Mouse (Mus musculus) MEL (cell line): ENCODE measurements around the gene Kiss1r. TPM values are rescaled to one million over a fixed set of nuclear protein-coding genes. Genes with fewer than 3 reads are reported as not detected.

Experiments
- DNase-seq: peaks from one replicate; pipeline ENCODE4 v3.0.0; 2011; ENCODE audit warnings: low read depth, low spot score
- H3K27ac ChIP-seq: 2 replicates; pipeline ENCODE4 v1.5.1; 2012; ENCODE audit warnings: low read depth, mild to moderate bottlenecking, control low read depth, low read length, moderate library complexity; ENCODE audit not compliant: control insufficient read depth
- H3K27me3 ChIP-seq, 2 experiments: fragments of 150-350 bp in 1 of 2; sonication (generic) in 1 of 2; 2 replicates each; pipeline ENCODE4 v1.6.1; 2012; ENCODE audit warnings: low read length in 2 of 2, mild to moderate bottlenecking in 2 of 2, improper control_type of control experiment in 1 of 2, moderate library complexity in 1 of 2; ENCODE audit not compliant: insufficient read depth in 2 of 2, control insufficient read depth in 1 of 2
- H3K36me3 ChIP-seq, 2 experiments: 2 replicates each; pipeline ENCODE4 v1.6.1; 2012 to 2014; ENCODE audit warnings: low read length in 2 of 2, improper control_type of control experiment in 1 of 2, inconsistent platforms in 1 of 2, mild to moderate bottlenecking in 1 of 2; ENCODE audit not compliant: insufficient read depth in 2 of 2, control insufficient read depth in 1 of 2
- H3K4me1 ChIP-seq, 2 experiments: fragments of 150-350 bp in 1 of 2; sonication (generic) in 1 of 2; 2 replicates each; pipeline ENCODE4 v1.6.1; 2012; ENCODE audit warnings: low read length in 2 of 2, improper control_type of control experiment in 1 of 2, mild to moderate bottlenecking in 1 of 2; ENCODE audit not compliant: insufficient read depth in 2 of 2, control insufficient read depth in 1 of 2
- H3K4me3 ChIP-seq, 2 experiments: fragments of 150-350 bp in 1 of 2; sonication (generic) in 1 of 2; 2 replicates each; pipeline ENCODE4 v1.5.1; 2012; ENCODE audit warnings: low read depth in 2 of 2, low read length in 2 of 2, mild to moderate bottlenecking in 2 of 2, moderate library complexity in 2 of 2, control low read depth in 1 of 2, improper control_type of control experiment in 1 of 2; ENCODE audit not compliant: control insufficient read depth in 1 of 2, insufficient read depth in 1 of 2
- H3K79me2 ChIP-seq: 2 replicates; pipeline ENCODE4 v1.6.1; 2012; ENCODE audit warnings: mild to moderate bottlenecking, low read length, moderate library complexity; ENCODE audit not compliant: control insufficient read depth, poor library complexity, insufficient read depth
- H3K9ac ChIP-seq: 2 replicates; pipeline ENCODE4 v1.6.1; 2012; ENCODE audit warnings: low read depth, mild to moderate bottlenecking, control low read depth, low read length, moderate library complexity; ENCODE audit not compliant: control insufficient read depth, poor library complexity, severe bottlenecking
- H3K9me3 ChIP-seq: fragments of 150-350 bp; sonication (generic); replicated peaks from 2 replicates; pipeline ENCODE4 v1.6.1; 2012; ENCODE audit warnings: mild to moderate bottlenecking, low read length, improper control_type of control experiment, moderate library complexity; ENCODE audit not compliant: insufficient read depth
- ELF1 ChIP-seq: IDR thresholded peaks from 2 replicates; pipeline ENCODE4 v1.6.1; 2014; ENCODE audit warnings: low read depth, mild to moderate bottlenecking, inconsistent platforms, low read length, improper control_type of control experiment, moderate library complexity
- HCFC1 ChIP-seq: IDR thresholded peaks from 2 replicates; pipeline ENCODE4 v1.6.1; 2012; ENCODE audit warnings: low read depth, mild to moderate bottlenecking, inconsistent platforms, low read length, improper control_type of control experiment, moderate library complexity
- MXI1 ChIP-seq: IDR thresholded peaks from 2 replicates; pipeline ENCODE4 v1.6.1; 2011; ENCODE audit warnings: mild to moderate bottlenecking, low read depth, low read length, improper control_type of control experiment
- NELFE ChIP-seq: IDR thresholded peaks from 2 replicates; pipeline ENCODE4 v1.6.1; 2011; ENCODE audit warnings: low read depth, low read length, improper control_type of control experiment
- POLR2A ChIP-seq, 2 experiments: IDR thresholded peaks; 2 replicates each; pipeline ENCODE4 v1.6.1; 2011 to 2012; ENCODE audit warnings: low read length in 2 of 2, mild to moderate bottlenecking in 2 of 2, control low read depth in 1 of 2, improper control_type of control experiment in 1 of 2, low read depth in 1 of 2, moderate library complexity in 1 of 2; ENCODE audit not compliant: control insufficient read depth in 1 of 2, insufficient read depth in 1 of 2, poor library complexity in 1 of 2
- POLR2AphosphoS2 ChIP-seq: IDR thresholded peaks from 2 replicates; pipeline ENCODE4 v1.6.1; 2011; ENCODE audit warnings: low read length, improper control_type of control experiment
- SIN3A ChIP-seq: IDR thresholded peaks from 2 replicates; pipeline ENCODE4 v1.6.1; 2012; ENCODE audit warnings: low read length, improper control_type of control experiment, inconsistent platforms
- TCF12 ChIP-seq: IDR thresholded peaks from 2 replicates; pipeline ENCODE4 v1.6.1; 2014; ENCODE audit warnings: low read depth, mild to moderate bottlenecking, inconsistent platforms, low read length, improper control_type of control experiment, moderate library complexity
- USF1 ChIP-seq: IDR thresholded peaks from 2 replicates; pipeline ENCODE4 v1.6.1; 2014; ENCODE audit warnings: low read depth, mild to moderate bottlenecking, inconsistent platforms, low read length, improper control_type of control experiment, moderate library complexity
- ZC3H11A ChIP-seq: IDR thresholded peaks from 2 replicates; pipeline ENCODE4 v1.6.1; 2012; ENCODE audit warnings: low read depth, mild to moderate bottlenecking, inconsistent platforms, low read length, improper control_type of control experiment
- polyA plus RNA-seq, 2 experiments: library from polyadenylated mRNA; stranded (reverse) in 1 of 2; unstranded in 1 of 2; fragments of >175 nt in 1 of 2; fragments of >200 nt in 1 of 2; gene quantifications; 2 replicates each; pipeline versions ENCODE4 v1.2.1 to v1.2.4; 2012; ENCODE audit warnings: low replicate concordance in 2 of 2, low read depth in 1 of 2; ENCODE audit not compliant: insufficient read length in 2 of 2, insufficient read depth in 1 of 2, missing spikeins in 1 of 2
- total RNA-seq: library from RNA; depleted of rRNA; stranded (reverse); fragments of 300-350 nt; gene quantifications from 2 replicates; pipeline ENCODE4 v1.2.3, GENCODE M21; 2012

Kiss1r gene
- total and polyA plus RNA-seq, 3 experiments = 9.1 to 23.5 TPM; not detected in 1

DNA sequence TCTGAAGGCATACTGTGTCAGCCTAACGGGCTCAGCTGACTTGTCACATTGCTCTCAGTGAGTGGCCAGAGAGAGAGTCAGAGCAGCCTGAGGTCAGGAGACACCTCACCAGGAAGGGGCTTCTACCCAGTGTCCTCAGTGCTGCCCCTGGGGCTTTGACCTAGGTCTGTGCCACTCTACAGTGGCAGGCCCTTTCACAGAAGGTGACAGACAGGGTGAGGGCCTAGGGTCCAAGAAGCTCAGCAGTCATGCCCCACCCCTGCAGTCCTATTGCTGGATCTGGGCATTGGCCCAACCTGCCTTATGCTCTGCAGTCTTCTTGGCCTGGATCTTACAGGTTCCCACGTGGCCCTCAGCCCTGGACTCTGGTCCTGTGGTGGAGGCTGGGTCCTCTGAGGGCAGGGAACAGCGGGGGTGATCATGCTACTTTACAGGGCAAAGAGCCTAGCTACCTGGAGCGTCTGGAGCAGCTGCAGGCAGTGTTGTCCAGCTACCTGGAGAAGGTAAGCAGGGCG is 50.2 kb downstream of the Kiss1r start:
- peaks cover 0 to 2% of the 10 kb centered on the region in 2 experiments; a peak in 1 of 4 replicates for H3K36me3 ChIP-seq
- H3K4me1 ChIP-seq = no peaks in the 10 kb centered on the region
- no peaks in the 10 kb centered on the region for H3K27me3 ChIP-seq
- H3K4me3 ChIP-seq = no peak overlapping the region
- DNase-seq = no peak
- no peaks in the 10 kb centered on the region; the same call in 1 of the 2 replicates for H3K79me2 ChIP-seq
- no peak overlapping the region for H3K27ac ChIP-seq
- TF ChIP-seq HCFC1 (no peak), POLR2A (IDR thresholded peaks at IDR 0.05; ENCODE audit: control insufficient read depth in 1 of 2, insufficient read depth in 1 of 2, low read depth in 1 of 2, low read length in 2 of 2, poor library complexity in 1 of 2) (0 out of 4 replicates have a peak, but pooled peaks of 1 of the 2 experiments have one; percentile 29)
- H3K9ac ChIP-seq = no peak overlapping the region
- no peaks in the 10 kb centered on the region for H3K9me3 ChIP-seq

DNA sequence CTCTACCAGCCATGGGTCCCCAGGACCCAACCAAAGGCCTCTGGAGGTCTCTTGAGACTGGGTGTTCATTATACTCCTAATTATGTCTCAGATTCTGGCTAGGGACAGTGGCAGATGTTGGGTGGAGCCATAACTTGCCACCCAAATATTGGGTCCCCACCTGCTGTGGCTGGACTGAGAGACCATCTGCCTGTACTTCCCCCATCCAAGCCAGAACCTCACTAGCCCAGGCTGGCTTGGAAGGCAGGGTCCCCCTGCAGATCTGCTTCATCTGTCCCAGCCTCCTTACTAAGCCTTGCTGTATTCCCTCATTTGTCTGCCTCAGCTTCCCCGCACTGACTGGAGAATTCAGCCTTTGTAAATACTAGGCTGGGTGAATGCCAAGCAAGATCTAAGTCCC is 51.4 kb downstream of the Kiss1r start:
- Histone ChIP-seq H3K4me3 (no peak overlapping the region), H3K9ac (no peak overlapping the region), H3K79me2 (no peaks in the 10 kb centered on the region), H3K27me3 (no peaks in the 10 kb centered on the region), H3K4me1 (no peaks in the 10 kb centered on the region), H3K9me3 (no peaks in the 10 kb centered on the region)
- DNase-seq = no peak
- TF ChIP-seq MXI1 (no peak), ZC3H11A (no peak), NELFE (no peak), USF1 (no peak), SIN3A (no peak)
- TF ChIP-seq, all 39 proteins: peak for 0
- H3K27ac ChIP-seq = no peak overlapping the region
- H3K36me3 ChIP-seq = no peaks in the 10 kb centered on the region; a peak in 1 of 4 replicates

DNA sequence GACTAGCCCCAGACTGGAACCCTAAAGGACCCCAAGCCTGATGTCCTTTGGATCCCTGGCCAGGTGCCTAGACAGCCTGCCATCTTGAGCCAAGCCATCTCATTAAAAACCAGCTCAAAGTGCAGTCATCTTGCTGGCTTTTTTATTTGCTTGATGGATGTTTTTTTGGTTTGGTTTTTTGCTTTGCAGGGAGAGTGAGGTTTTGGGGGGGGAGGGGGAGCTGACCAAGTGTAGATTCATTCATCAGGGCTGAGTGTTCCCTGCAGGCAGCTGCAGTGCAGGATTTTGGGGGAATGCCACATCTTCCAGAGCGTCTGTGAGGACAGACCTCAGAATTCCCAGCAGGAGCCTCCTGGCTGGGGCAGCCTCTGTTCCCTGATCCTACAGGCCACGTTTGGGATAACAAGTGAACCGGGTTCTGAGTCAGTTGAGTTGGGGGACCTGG is 52.4 kb downstream of the Kiss1r start:
- H3K9me3 ChIP-seq = no peaks in the 10 kb centered on the region
- H3K9ac ChIP-seq = no peak overlapping the region
- DNase-seq = no peak
- H3K27ac ChIP-seq = no peak overlapping the region
- no peaks in the 10 kb centered on the region; a peak in 1 of 4 replicates for H3K36me3 ChIP-seq
- TF ChIP-seq TCF12 (no peak), ELF1 (no peak), POLR2AphosphoS2 (no peak), POLR2A (IDR thresholded peaks at IDR 0.05; ENCODE audit: control insufficient read depth in 1 of 2, insufficient read depth in 1 of 2, low read depth in 1 of 2, low read length in 2 of 2, poor library complexity in 1 of 2) (peak in 1 of 2 experiments; percentile 18; a peak in 1 of 4 replicates)
- H3K79me2 ChIP-seq = no peaks in the 10 kb centered on the region
- no peak overlapping the region for H3K4me3 ChIP-seq
- no peaks in the 10 kb centered on the region for H3K27me3 ChIP-seq
- no peaks in the 10 kb centered on the region for H3K4me1 ChIP-seq
